Mouse (Mus musculus) hindbrain, embryonic 14.5 days (tissue): ENCODE data around the gene Ephb1. TPM values are rescaled to one million over a fixed set of nuclear protein-coding genes. Genes with fewer than 3 reads are reported as not detected.

Experiments
- ATAC-seq: fragments of 200-750 bp; cut with Nextera tagmentation; 2 replicates; pipeline ENCODE4 v1.8.0; 2017; ENCODE audit warnings: moderate number of reproducible peaks, mild to moderate bottlenecking, moderate TSS enrichment, moderate library complexity; ENCODE audit not compliant: low FRiP score
- DNase-seq: peaks from one replicate; pipeline ENCODE4 v3.0.0-alpha.2; 2015; ENCODE audit warnings: low spot score
- H3K27ac ChIP-seq: fragments of 300-500 bp; sonication (generic); 2 replicates; pipeline ENCODE4 v1.5.1; 2014; ENCODE audit warnings: mild to moderate bottlenecking, moderate library complexity
- H3K27me3 ChIP-seq: fragments of 300-500 bp; sonication (generic); 2 replicates; pipeline ENCODE4 v1.6.1; 2014; ENCODE audit warnings: mild to moderate bottlenecking, low read length, mixed read lengths; ENCODE audit not compliant: control insufficient read depth, insufficient read depth
- H3K36me3 ChIP-seq: fragments of 300-500 bp; sonication (generic); replicated peaks from 2 replicates; pipeline ENCODE4 v1.6.1; 2014; ENCODE audit not compliant: control insufficient read depth, insufficient read depth
- H3K4me1 ChIP-seq: fragments of 300-500 bp; sonication (generic); replicated peaks from 2 replicates; pipeline ENCODE4 v1.6.1; 2014; ENCODE audit warnings: antibody characterized with exemption, low read length, mixed read lengths; ENCODE audit not compliant: control insufficient read depth, insufficient read depth
- H3K4me2 ChIP-seq: fragments of 300-500 bp; sonication (generic); replicated peaks from 2 replicates; pipeline ENCODE4 v1.6.1; 2014; ENCODE audit warnings: mild to moderate bottlenecking, moderate library complexity
- H3K4me3 ChIP-seq: fragments of 300-500 bp; sonication (generic); replicated peaks from 2 replicates; pipeline ENCODE4 v1.5.1; 2014; ENCODE audit warnings: mild to moderate bottlenecking, low read length
- H3K9ac ChIP-seq: fragments of 300-500 bp; sonication (generic); 2 replicates; pipeline ENCODE4 v1.6.1; 2014
- H3K9me3 ChIP-seq: fragments of 300-500 bp; sonication (generic); 2 replicates; pipeline ENCODE4 v1.6.1; 2016; ENCODE audit warnings: low read length; ENCODE audit not compliant: control insufficient read depth
- WGBS: fragments of 180-500 bp; shearing (Covaris S2); extraction: QIAGEN DNeasy Blood & Tissue Kit; methylation state at CpG from one replicate; pipeline ENCODE4 v1.1.7; 2014; 5-methylcytosine and 5-hydroxymethylcytosine counted together
- polyA plus RNA-seq: library from polyadenylated mRNA; unstranded; fragments of >200 nt; fragmentation: Nextera tagmentation; extraction: Ambion mirVana; gene quantifications from 2 replicates; pipeline ENCODE4 v1.2.1, GENCODE M21; 2014

Gene Ephb1
- polyA plus RNA-seq, 1 experiment from 2014 or later: 52.2 TPM

DNA sequence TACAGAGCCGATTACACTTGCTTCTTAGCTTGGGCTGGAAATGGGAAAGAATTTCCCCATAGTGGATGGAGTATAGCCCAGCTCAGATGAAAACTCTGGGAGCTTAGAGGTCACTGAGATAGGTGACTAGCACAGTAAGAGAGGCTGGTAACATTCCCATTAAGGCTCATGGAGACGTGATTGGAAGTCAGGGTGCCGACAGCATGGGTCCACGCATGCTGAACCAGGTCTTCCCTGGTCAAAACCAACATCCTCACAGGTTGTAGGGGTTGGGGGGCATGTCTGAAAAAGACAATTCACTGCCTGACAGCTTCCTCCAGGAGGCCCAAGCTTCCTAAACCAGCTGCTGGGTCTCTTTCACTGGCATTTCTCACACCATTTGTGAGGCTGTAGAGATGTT is 445.0 kb downstream of the Ephb1 start:
- H3K36me3 ChIP-seq: no peaks in the 10 kb centered on the region
- DNase-seq: no peak
- no peak overlapping the region for H3K9ac ChIP-seq
- no peaks in the 10 kb centered on the region for H3K27me3 ChIP-seq
- no peak for ATAC-seq
- H3K4me1 ChIP-seq: peaks cover 23% of the 10 kb centered on the region
- no peak overlapping the region for H3K4me3 ChIP-seq
- no peaks in the 10 kb centered on the region for H3K9me3 ChIP-seq
- no peak overlapping the region for H3K27ac ChIP-seq
- WGBS: 70% methylated on average over 4 of the region's 4 CpGs
- H3K4me2 ChIP-seq: no peak overlapping the region

DNA sequence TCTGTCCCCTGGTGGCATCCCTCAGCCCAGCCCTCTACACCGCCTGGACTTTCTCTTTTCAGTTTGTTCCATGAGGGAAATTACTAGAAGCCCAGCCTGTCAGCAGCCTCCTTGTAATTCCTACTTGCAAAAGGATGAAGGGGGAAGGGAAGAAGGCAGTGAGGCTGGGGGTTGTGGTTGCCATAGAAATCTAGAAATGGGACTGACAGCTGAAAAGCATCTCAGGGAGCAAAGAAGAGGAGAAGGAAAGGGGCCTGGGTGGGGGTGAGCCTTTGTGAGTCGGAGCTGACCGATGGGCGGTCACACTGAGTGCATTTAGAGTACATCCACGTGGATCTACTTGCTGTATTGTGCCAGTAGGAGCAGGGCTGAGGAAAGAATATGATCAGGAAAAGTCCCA is 445.6 kb downstream of the Ephb1 start:
- peaks cover 23% of the 10 kb centered on the region for H3K4me1 ChIP-seq
- H3K9me3 ChIP-seq: no peaks in the 10 kb centered on the region
- H3K36me3 ChIP-seq: no peaks in the 10 kb centered on the region
- DNase-seq: peak; percentile 34
- H3K9ac ChIP-seq: no peak overlapping the region
- H3K27me3 ChIP-seq: no peaks in the 10 kb centered on the region
- no peak overlapping the region for H3K4me3 ChIP-seq
- H3K4me2 ChIP-seq: no peak overlapping the region
- peak; percentile 73 for ATAC-seq
- 11% methylated on average over 5 of the region's 5 CpGs for WGBS
- H3K27ac ChIP-seq: peak overlapping the region; percentile 3; the same call in 1 of the 2 replicates

DNA sequence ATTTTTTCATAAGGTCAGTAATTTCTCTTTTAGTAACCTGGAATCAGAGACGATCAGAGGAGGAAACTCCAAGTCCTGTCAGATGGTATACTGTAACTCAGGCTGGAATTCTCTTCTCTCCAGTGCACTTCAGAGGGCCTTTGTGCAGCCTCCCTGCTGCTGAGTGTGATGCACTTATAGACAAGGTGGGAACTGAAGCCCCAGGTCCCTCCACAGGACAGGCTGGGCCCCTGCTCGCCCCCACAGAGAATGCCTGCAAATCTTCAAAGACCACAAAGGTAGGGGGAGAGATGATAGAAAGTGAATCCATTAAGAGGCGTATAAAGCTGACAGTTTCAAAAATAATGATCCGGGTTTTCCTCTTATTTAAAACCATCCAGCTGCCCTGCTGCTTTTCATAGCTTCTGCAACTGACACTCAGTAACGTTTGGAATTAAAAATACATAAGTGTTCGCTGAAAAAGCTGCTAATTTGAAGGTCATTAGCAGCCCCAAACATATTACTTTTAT is 446.7 kb downstream of the Ephb1 start:
- WGBS: 51% methylated on average over 6 of the region's 6 CpGs
- no peaks in the 10 kb centered on the region for H3K9me3 ChIP-seq
- no peak overlapping the region for H3K9ac ChIP-seq
- DNase-seq (no peak), ATAC-seq (no peak)
- no peak overlapping the region for H3K4me2 ChIP-seq
- no peaks in the 10 kb centered on the region for H3K36me3 ChIP-seq
- H3K27ac ChIP-seq: no peak overlapping the region
- no peak overlapping the region for H3K4me3 ChIP-seq
- H3K27me3 ChIP-seq: no peaks in the 10 kb centered on the region
- H3K4me1 ChIP-seq: peaks cover 23% of the 10 kb centered on the region

DNA sequence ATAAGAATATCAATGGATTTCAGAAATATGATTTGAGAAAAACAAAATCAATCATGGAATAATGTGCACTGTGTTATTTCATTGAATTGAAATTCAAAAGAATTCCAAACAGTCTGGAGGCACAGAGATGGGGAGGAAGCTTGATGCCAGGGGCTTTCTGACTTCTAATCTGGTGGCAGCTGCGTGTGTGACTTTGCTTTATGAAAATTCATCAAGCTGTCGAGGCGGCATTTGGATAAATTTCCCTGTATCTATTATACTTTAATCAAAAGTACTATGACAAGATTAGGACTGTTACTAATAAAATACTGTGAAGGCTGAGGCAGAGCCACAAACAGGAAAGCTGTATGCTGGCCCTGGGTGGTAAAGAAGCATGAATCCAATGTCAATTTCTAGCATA is 451.1 kb downstream of the Ephb1 start:
- Histone ChIP-seq H3K4me3 (no peak overlapping the region), H3K9me3 (no peaks in the 10 kb centered on the region), H3K27ac (no peak overlapping the region), H3K4me2 (no peak overlapping the region), H3K27me3 (no peaks in the 10 kb centered on the region), H3K36me3 (no peaks in the 10 kb centered on the region), H3K9ac (no peak overlapping the region), H3K4me1 (peaks cover 3% of the 10 kb centered on the region; the same call in 1 of the 2 replicates)
- WGBS: 55% methylated on average over 3 of the region's 3 CpGs
- ATAC-seq: no peak
- DNase-seq: no peak

GRCm38 (mm10) chr9:101897851-101898250 is 456.6 kb downstream of the Ephb1 start:
- Histone ChIP-seq H3K4me1 (no peaks in the 10 kb centered on the region), H3K4me3 (no peak overlapping the region), H3K4me2 (no peak overlapping the region), H3K27ac (no peak overlapping the region), H3K9me3 (no peaks in the 10 kb centered on the region), H3K9ac (no peak overlapping the region), H3K36me3 (no peaks in the 10 kb centered on the region), H3K27me3 (no peaks in the 10 kb centered on the region)
- DNase-seq (no peak), ATAC-seq (no peak)
- 96% methylated on average over 1 of the region's 1 CpGs for WGBS

GRCm38 (mm10) chr9:101883295-101883694 is 471.2 kb downstream of the Ephb1 start:
- H3K36me3 ChIP-seq: no peaks in the 10 kb centered on the region
- no peak overlapping the region for H3K4me2 ChIP-seq
- no peaks in the 10 kb centered on the region for H3K9me3 ChIP-seq
- no peak overlapping the region for H3K4me3 ChIP-seq
- H3K27ac ChIP-seq: no peak overlapping the region
- H3K4me1 ChIP-seq: no peaks in the 10 kb centered on the region
- ATAC-seq: no peak
- H3K9ac ChIP-seq: no peak overlapping the region
- 76% methylated on average over 2 of the region's 2 CpGs for WGBS
- no peaks in the 10 kb centered on the region for H3K27me3 ChIP-seq
- DNase-seq: no peak

DNA sequence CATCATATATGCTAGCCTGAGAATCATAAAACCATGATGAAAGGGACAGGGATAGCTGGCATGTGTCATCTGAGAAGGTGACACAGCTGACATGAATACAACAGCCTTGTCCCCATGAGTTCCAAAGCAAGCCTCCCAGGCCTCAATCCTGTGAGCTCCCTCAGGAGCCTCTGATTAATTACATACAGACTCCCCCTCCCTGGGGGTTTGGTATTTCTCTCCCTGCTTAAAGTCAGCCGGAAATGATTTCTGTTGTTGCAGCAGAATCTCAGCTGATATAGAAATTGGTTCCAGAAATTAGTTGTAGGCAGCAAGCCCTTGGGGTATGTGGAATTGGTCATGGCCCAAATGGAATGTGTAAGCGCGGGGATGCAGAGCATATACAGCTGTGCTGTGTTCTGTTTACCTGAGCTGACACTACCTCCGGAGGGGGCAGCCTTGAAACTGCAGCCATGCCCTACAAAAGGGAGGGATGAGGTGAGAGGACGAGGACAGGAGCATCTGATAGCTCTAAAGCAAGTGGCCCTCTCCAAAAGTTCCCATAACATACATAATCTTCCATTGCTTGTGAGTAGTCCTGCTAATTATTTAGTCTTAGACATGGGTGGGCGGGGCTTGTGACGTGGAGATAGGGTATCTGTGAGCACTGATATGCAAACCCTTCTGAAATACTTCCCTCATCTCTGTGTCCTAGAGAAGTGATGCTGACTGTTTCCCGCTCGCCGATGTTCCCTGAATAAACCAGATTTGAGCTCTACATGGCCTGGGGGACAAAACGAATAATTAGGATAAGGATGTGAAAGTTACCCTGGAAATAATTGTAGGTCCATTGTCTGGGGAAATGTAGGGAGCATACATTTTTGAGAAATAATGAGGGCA is 477.1 kb downstream of the Ephb1 start:
- Histone ChIP-seq H3K9me3 (no peaks in the 10 kb centered on the region), H3K4me3 (no peak overlapping the region), H3K27ac (no peak overlapping the region), H3K4me1 (no peaks in the 10 kb centered on the region), H3K4me2 (no peak overlapping the region), H3K9ac (no peak overlapping the region), H3K27me3 (no peaks in the 10 kb centered on the region), H3K36me3 (no peaks in the 10 kb centered on the region)
- no peak for DNase-seq
- no peak for ATAC-seq
- WGBS: 65% methylated on average over 11 of the region's 11 CpGs

DNA sequence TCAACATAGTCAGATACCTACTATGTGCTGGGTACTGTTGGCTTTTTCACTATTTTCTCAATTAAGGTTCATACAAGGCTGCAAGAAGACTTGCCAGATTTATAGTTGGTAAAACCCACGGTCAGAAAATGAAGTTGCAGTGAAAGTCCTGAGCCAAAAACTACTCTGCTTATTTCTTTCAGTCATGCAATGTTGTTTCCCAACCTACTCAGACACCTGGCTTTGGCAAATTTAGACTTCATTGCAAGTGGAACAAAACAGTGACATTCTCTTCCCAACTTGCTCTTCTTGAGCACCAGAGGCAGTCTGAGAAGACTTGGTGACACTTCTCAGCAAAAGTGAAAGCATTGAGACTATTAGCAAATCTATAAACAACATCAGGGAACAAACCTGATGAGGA is 479.2 kb downstream of the Ephb1 start:
- ATAC-seq (no peak), DNase-seq (no peak)
- H3K4me2 ChIP-seq: no peak overlapping the region
- H3K9ac ChIP-seq: no peak overlapping the region
- no peaks in the 10 kb centered on the region for H3K4me1 ChIP-seq
- no peaks in the 10 kb centered on the region for H3K27me3 ChIP-seq
- H3K4me3 ChIP-seq: no peak overlapping the region
- no peak overlapping the region for H3K27ac ChIP-seq
- no peaks in the 10 kb centered on the region for H3K9me3 ChIP-seq
- 95% methylated on average over 1 of the region's 1 CpGs for WGBS
- H3K36me3 ChIP-seq: no peaks in the 10 kb centered on the region
